Mouse (Mus musculus): Measurements from ENCODE around the gene Zfp988. TPM values are rescaled to one million over a fixed set of nuclear protein-coding genes. Genes with fewer than 3 reads are reported as not detected.
"Not testable (repeated sequence)": the region's sequence is repeated elsewhere in the genome, so short reads cannot be mapped to it uniquely, and the experiment has no call there.

The Zfp988 gene
- polyA plus RNA-seq, 1 experiment from 2014 or later = 0.17 TPM

DNA sequence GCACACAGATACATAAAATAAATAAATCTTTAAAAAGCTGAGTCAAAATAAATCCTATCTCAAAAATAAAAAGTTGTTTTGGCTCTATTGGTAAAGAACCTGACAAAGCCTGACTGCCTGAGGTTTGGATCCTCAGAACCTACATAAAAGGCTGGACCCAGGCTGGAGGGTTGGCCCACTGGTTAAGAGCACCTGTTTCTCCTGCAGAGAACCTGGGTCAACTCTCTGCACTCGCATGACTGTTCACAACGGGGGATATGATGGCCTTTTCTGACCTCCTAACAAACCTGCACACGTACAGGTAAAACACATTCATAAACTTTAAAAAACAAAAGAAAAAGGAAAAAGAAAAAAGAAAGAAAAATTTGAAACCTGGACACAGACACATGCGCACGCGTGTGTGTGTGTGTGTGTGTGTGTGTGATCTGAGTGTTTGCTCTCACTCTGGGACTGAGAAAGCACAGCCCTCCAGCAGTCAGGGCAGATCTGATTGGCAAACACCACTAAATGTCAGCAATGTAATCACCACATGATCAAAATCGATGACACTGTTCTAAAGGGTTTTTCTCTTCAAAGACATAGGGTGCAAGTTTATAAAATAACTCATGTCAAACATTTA, 34.2 kb downstream of the Zfp988 start:
- H3K27me3 ChIP-seq (ENCODE audit: control insufficient read depth, insufficient read depth, low read length); H3K27ac ChIP-seq (ENCODE audit: low read length); H3K4me1 ChIP-seq (ENCODE audit: control insufficient read depth, insufficient read depth, low read length); H3K4me3 ChIP-seq (ENCODE audit: low read length); H3K9ac ChIP-seq (ENCODE audit: low read length); H3K36me3 ChIP-seq (ENCODE audit: control insufficient read depth, insufficient read depth); ATAC-seq (replicated peaks; ENCODE audit: extremely low read depth, insufficient read depth, low FRiP score); H3K4me2 ChIP-seq (ENCODE audit: low read depth, low read length): not testable (repeated sequence)
- H3K9me3 ChIP-seq (replicated peaks; ENCODE audit: control insufficient read depth, low read length) = peaks cover 53% of the 10 kb centered on the region
- WGBS = 67% methylated on average over 7 of the region's 7 CpGs

DNA sequence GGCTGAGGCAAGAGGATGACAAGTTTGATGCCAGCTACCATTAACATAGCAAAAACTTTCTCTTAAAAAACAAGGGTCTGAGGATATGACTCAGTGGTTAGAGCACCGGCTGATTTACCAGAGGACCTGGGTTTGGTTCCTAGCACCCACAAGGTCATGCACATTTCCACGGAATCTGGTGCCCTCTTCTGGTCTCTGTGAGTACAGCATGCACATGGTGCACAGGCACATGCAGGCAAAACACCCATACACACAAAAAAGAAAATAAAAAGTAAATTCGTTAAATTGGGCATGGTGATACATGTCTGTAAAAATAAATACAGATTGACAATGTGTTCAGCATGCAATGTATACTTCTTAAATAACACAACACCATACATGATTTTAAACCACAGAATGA, 34.8 kb downstream of the Zfp988 start:
- not testable (repeated sequence) for H3K4me1 ChIP-seq (ENCODE audit: control insufficient read depth, insufficient read depth, low read length); H3K4me3 ChIP-seq (ENCODE audit: low read length); ATAC-seq (replicated peaks; ENCODE audit: extremely low read depth, insufficient read depth, low FRiP score); H3K4me2 ChIP-seq (ENCODE audit: low read depth, low read length); H3K27me3 ChIP-seq (ENCODE audit: control insufficient read depth, insufficient read depth, low read length); H3K36me3 ChIP-seq (ENCODE audit: control insufficient read depth, insufficient read depth); H3K27ac ChIP-seq (ENCODE audit: low read length); H3K9ac ChIP-seq (ENCODE audit: low read length)
- WGBS = 57% methylated on average over 3 of the region's 3 CpGs
- peaks cover 51% of the 10 kb centered on the region for H3K9me3 ChIP-seq (replicated peaks; ENCODE audit: control insufficient read depth, low read length)

DNA sequence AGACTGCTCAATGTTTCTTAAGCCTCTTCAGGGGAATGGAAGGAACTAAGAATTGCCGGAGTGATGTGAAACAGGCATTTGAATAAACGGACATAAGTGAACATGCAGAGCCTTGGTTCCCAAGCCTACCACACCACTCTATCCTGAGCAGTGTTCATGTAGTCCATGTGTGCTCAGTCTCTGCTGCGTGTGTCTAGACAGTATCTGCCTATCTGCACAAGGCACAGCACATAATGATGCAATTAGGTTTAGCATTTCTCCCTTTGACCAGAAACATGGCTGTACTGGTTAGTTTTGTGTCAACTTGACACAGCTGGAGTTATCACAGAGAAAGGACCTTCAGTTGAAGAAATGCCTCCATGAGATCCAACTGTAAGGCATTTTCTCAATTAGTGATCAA, 35.4 kb downstream of the Zfp988 start:
- H3K4me2 ChIP-seq (ENCODE audit: low read depth, low read length); H3K4me3 ChIP-seq (ENCODE audit: low read length); H3K27ac ChIP-seq (ENCODE audit: low read length); H3K9ac ChIP-seq (ENCODE audit: low read length); H3K27me3 ChIP-seq (ENCODE audit: control insufficient read depth, insufficient read depth, low read length); H3K4me1 ChIP-seq (ENCODE audit: control insufficient read depth, insufficient read depth, low read length); H3K36me3 ChIP-seq (ENCODE audit: control insufficient read depth, insufficient read depth); ATAC-seq (replicated peaks; ENCODE audit: extremely low read depth, insufficient read depth, low FRiP score): not testable (repeated sequence)
- WGBS = 76% methylated on average over 3 of the region's 3 CpGs
- H3K9me3 ChIP-seq (replicated peaks; ENCODE audit: control insufficient read depth, low read length) = peaks cover 44% of the 10 kb centered on the region

DNA sequence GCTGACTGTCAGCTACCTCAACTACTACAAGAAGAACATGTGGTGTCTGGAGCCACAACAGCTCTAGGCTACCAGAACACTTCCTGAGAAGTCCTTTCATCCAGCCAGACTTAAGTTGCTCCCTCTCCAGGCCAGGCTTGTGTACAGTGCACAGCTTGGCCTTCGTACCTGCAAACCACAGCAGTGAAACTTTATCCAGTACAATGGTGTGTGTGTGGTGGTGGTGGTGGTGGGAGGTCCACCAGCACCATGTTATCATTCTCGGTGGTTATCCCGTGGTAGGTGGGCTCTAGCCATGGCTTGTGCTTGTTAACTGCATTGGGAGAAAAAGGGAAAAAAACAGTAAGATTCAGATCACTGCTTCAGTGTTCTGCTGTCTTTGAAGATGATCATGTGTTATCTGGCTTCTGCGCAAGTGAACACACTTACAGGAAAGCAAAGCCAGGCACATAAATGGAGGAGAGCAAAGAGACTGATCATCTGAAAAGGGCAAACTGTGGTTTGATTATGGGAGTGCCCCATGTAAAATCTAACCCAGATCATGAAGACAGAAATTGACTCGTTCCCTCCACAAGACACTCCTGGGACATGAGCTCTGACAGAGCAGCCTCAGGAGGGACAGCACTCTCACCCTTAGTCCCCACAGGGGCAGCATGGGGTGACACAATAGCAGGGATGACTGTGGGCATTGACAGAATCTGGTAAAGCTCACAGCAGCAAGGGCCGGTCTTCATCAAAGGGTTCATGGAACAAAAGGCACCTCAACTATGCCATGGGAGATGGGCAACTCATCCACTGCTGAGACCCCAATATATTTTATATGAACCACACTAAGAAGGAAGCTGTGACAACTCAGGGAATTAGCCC, 37.8 kb downstream of the Zfp988 start:
- peak; percentile 80 for ATAC-seq (replicated peaks; ENCODE audit: extremely low read depth, insufficient read depth, low FRiP score)
- H3K4me2 ChIP-seq (ENCODE audit: low read depth, low read length); H3K27ac ChIP-seq (ENCODE audit: low read length); H3K4me3 ChIP-seq (ENCODE audit: low read length); H3K36me3 ChIP-seq (ENCODE audit: control insufficient read depth, insufficient read depth); H3K4me1 ChIP-seq (ENCODE audit: control insufficient read depth, insufficient read depth, low read length); H3K9ac ChIP-seq (ENCODE audit: low read length); H3K27me3 ChIP-seq (ENCODE audit: control insufficient read depth, insufficient read depth, low read length): not testable (repeated sequence)
- 71% methylated on average over 6 of the region's 6 CpGs for WGBS
- peaks cover 35% of the 10 kb centered on the region for H3K9me3 ChIP-seq (replicated peaks; ENCODE audit: control insufficient read depth, low read length)

DNA sequence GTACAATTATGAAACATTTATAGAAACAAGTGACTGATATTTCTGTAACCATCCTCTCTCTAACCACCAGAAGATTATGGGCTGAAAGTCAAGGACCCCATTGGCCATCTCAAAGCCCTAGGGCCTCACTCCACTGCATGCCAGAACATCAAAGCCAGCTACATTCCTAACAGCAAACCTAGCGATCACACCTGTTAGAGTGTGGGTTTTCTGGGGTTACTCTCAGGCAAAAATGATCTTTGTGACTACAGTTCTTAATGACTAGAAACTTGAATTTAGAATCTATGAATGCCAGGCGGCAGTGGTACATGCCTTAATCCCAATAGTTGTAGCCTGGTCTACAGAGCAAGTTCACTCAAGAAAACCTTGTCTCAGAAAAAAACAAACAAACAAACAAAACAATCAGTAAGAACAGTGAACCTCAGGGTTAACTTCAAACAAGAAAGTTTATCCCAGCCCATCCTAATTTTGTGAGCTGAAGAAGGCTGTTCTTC, 39.6 kb downstream of the Zfp988 start:
- ATAC-seq (replicated peaks; ENCODE audit: extremely low read depth, insufficient read depth, low FRiP score); H3K4me1 ChIP-seq (ENCODE audit: control insufficient read depth, insufficient read depth, low read length); H3K4me3 ChIP-seq (ENCODE audit: low read length); H3K27ac ChIP-seq (ENCODE audit: low read length); H3K27me3 ChIP-seq (ENCODE audit: control insufficient read depth, insufficient read depth, low read length); H3K9ac ChIP-seq (ENCODE audit: low read length); H3K4me2 ChIP-seq (ENCODE audit: low read depth, low read length); H3K36me3 ChIP-seq (ENCODE audit: control insufficient read depth, insufficient read depth): not testable (repeated sequence)
- H3K9me3 ChIP-seq (replicated peaks; ENCODE audit: control insufficient read depth, low read length) = peaks cover 39% of the 10 kb centered on the region
- 76% methylated on average over 2 of the region's 2 CpGs for WGBS

DNA sequence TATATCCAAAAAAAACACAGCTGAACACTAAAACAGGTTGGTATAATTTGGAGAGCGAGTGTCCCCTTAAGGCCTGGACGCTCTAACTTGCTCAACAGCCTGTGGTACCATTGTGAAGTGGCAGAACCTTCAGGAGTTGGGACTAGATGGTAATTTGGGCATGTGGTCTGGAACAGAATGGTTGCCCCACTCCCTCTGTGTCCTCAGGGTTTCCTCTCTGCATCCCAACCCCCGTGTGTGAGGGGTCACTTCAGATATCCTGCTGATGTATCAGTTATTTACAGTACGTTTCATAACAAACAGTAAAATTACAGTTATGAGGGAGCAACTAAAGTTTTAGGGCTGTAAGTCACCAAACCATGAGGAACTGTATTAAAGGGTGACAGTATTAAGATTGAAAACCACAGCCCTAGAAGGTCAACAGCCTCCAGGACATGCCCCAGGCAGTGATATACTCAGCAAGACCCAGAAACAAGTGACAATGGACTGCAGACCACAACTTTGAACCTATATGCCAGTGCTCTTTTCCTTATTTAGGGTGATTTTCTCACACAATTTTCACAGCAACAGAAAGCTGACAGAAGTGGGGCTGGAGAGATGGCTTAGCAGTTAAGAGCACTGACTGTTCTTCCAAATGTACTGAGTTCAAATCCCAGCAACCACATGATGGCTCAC, 41.0 kb downstream of the Zfp988 start:
- not testable (repeated sequence) for H3K36me3 ChIP-seq (ENCODE audit: control insufficient read depth, insufficient read depth); H3K4me2 ChIP-seq (ENCODE audit: low read depth, low read length); H3K4me1 ChIP-seq (ENCODE audit: control insufficient read depth, insufficient read depth, low read length); H3K9ac ChIP-seq (ENCODE audit: low read length); H3K4me3 ChIP-seq (ENCODE audit: low read length); ATAC-seq (replicated peaks; ENCODE audit: extremely low read depth, insufficient read depth, low FRiP score); H3K27me3 ChIP-seq (ENCODE audit: control insufficient read depth, insufficient read depth, low read length); H3K27ac ChIP-seq (ENCODE audit: low read length)
- WGBS = 63% methylated on average over 4 of the region's 4 CpGs
- H3K9me3 ChIP-seq (replicated peaks; ENCODE audit: control insufficient read depth, low read length) = peaks cover 47% of the 10 kb centered on the region

DNA sequence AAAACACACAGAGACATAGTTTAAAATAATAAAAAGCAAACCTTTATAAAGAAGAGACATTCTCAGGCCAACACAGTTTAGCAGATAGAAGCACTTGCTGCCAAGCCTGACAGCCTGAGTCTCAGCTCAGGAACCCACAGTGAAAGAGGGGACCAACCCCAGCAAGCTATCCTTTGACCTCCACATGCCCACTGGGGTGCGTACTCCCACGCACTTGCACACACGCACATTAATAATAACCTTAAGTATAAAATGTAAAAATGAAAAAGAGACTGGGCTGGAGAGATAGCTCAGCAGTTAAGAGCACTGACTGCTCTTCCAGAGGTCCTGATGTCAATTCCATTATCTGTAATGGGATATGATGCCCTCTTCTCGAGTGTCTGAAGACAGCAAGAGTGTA, 41.8 kb downstream of the Zfp988 start:
- H3K27me3 ChIP-seq (ENCODE audit: control insufficient read depth, insufficient read depth, low read length); H3K27ac ChIP-seq (ENCODE audit: low read length); H3K4me2 ChIP-seq (ENCODE audit: low read depth, low read length); H3K4me1 ChIP-seq (ENCODE audit: control insufficient read depth, insufficient read depth, low read length); ATAC-seq (replicated peaks; ENCODE audit: extremely low read depth, insufficient read depth, low FRiP score); H3K4me3 ChIP-seq (ENCODE audit: low read length); H3K36me3 ChIP-seq (ENCODE audit: control insufficient read depth, insufficient read depth); H3K9ac ChIP-seq (ENCODE audit: low read length): not testable (repeated sequence)
- WGBS = 55% methylated on average over 4 of the region's 4 CpGs
- peaks cover 47% of the 10 kb centered on the region for H3K9me3 ChIP-seq (replicated peaks; ENCODE audit: control insufficient read depth, low read length)

DNA sequence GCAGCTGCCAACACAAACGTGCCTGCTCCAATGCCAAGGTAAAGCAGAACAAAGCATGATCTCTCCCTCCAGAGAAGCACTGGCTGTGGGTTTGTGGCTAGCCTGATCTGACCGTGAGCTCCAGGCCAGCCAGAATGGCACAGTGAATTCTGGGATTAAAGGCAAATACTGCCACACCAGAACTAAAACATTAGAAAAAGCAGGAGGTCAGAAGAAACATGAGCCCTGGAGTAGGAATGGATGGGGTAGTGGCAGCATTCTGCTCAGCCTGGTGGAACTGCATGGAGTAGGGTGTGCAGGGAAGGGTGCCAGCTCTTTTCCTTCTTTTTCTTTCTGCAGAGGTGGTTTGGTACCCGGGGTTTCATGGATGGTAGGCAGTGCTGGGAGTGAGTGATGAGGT, 42.4 kb downstream of the Zfp988 start:
- H3K9me3 ChIP-seq (replicated peaks; ENCODE audit: control insufficient read depth, low read length) = peaks cover 47% of the 10 kb centered on the region
- 48% methylated on average over 1 of the region's 3 CpGs for WGBS
- H3K4me1 ChIP-seq (ENCODE audit: control insufficient read depth, insufficient read depth, low read length); H3K9ac ChIP-seq (ENCODE audit: low read length); H3K27ac ChIP-seq (ENCODE audit: low read length); H3K4me3 ChIP-seq (ENCODE audit: low read length); H3K27me3 ChIP-seq (ENCODE audit: control insufficient read depth, insufficient read depth, low read length); H3K36me3 ChIP-seq (ENCODE audit: control insufficient read depth, insufficient read depth); ATAC-seq (replicated peaks; ENCODE audit: extremely low read depth, insufficient read depth, low FRiP score); H3K4me2 ChIP-seq (ENCODE audit: low read depth, low read length): not testable (repeated sequence)

DNA sequence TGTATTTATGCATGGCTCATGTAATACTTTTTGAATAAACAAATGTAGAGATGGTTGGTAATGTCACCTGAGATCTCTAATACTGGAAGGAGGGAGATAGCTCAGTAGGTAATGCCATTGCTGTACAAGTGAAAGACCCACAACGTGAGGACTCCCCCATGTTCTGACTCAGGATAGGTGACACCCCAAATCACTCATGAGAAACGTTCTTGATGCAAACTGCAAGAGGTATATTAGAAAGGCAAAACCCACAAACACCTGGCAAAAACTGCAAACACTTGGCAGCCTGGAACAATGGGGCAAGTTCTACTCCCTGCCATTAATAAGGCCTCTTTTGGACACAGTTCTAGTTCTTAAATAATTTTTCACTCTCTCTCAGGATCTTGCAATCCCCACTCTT, 42.9 kb downstream of the Zfp988 start:
- WGBS = 66% methylated on average over 2 of the region's 2 CpGs
- H3K9ac ChIP-seq (ENCODE audit: low read length); H3K4me1 ChIP-seq (ENCODE audit: control insufficient read depth, insufficient read depth, low read length); H3K27me3 ChIP-seq (ENCODE audit: control insufficient read depth, insufficient read depth, low read length); ATAC-seq (replicated peaks; ENCODE audit: extremely low read depth, insufficient read depth, low FRiP score); H3K4me3 ChIP-seq (ENCODE audit: low read length); H3K36me3 ChIP-seq (ENCODE audit: control insufficient read depth, insufficient read depth); H3K4me2 ChIP-seq (ENCODE audit: low read depth, low read length); H3K27ac ChIP-seq (ENCODE audit: low read length): not testable (repeated sequence)
- peaks cover 42% of the 10 kb centered on the region for H3K9me3 ChIP-seq (replicated peaks; ENCODE audit: control insufficient read depth, low read length)

Measured in heart, embryonic 16.5 days (tissue).